Mouse (Mus musculus): ENCODE results near the gene Gm10663.

The Gm10663 gene

DNA sequence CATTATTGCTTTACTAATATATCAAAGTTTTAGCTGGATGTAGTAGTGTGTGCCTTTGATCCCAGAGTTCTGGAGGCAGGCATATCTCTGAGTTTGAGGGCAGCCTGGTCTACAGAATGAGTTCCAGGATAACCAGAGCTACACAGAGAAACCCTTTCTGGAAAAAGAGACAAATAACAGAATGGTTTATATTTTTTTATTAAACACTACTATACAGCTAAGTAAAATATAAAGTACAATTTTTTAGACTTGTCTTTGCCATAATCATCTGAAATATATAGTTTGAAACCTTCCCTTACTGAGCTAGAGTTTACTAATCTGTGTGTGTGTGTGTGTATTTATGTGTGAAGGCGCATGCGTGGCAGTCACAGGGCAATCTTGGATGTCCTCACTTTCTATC, at the start of gene Gm10663:
Gene Gm10663 (plus strand): TSS at position 301 of the 400 bp plus-strand sequence.
- in situ Hi-C loops (cut with MboI; ENCODE audit: unreplicated experiment in 2 of 2): no loop called here

DNA sequence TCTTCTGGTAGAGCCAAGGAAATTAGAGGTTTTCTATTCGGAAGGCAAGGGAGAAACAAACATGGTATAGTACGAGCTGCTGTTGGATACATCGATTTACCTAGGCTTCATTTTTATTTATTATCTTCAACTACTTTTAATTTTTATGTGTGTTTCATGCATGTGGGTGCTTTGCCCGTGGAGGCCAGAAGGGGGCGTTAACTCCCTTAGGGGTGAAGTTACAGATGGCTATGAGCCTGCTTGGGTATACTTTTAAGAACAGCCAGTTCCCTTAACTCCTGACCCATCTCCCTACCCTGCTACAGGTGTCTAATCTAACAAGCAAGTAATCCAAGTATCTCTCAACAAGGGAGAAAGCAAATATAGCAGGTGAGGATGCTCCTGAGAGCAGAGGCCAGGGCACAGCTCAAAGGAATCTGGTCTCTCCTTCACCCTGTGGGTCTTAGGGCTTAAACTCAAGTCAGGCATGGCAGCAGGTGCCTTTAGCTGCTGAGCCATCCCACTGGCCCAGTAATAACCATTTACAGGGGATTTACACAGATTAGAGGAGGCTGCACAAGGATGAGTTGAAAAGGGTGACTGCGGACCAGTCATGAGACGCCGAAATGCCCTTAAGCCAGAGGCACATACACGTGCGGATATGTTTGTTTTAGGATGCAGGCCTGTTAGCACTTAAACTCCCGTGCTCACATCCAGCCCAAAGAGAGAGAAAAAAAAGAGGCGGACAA, 45.7 kb upstream of the Gm10663 start:
- in situ Hi-C loops (cut with MboI; ENCODE audit: unreplicated experiment in 2 of 2): loop anchor here (5.0 kb wide), 1 partner anchor 1413 kb away; no protein-coding TSS in a partner anchor

DNA sequence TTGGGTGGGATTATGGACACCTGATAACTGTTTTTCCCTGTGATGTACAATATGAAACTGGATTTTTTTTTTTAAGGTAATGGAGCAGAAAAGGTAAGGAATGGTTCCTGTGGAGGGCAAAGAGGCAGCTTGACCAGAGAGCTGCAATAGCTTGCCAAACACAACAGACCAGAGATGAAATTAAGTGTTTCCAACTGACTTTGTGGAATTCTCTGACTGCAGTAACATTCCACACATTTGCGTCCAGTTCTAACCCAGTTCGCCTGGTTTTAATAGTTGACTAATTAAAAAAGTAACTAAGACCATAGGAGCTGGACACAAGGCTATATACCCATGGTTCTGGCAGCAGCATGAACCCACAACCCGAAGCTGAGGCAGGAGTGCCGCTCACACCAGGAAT, 45.1 kb upstream of the Gm10663 start:
- in situ Hi-C loops (cut with MboI; ENCODE audit: unreplicated experiment in 2 of 2): loop anchor here (5.0 kb wide), 1 partner anchor 1413 kb away; no protein-coding TSS in a partner anchor

DNA sequence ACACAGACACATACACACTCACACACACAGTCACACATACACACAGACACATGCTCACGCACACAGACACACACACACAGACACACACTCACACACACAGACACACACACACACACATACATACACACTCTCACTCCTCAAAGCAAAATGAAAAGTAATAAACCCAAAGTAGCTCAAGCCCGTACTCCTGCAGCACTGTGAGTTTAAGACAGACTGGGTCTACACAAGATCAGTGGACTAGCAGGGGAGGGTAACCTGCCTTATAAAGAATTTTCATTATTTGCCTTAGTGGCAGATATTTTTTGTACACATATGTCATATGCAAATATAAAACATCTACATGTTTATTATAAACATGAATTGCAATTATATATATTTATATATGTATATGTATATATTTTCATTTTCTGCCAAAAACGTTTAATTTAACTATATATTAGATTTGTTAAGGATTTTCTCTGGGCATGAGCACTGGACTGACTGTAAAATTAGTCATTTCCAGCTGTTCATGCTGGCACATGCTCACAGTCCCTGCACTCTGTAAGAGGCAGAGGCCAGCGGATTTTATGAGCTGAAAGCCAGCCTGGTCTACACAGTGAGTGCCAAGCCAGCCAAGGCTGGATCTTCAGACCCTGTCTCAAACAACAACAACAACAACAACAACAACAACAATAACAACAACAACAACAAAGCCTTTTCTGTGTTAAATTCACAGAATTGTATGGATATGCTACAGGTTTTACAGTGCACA, 43.9 kb upstream of the Gm10663 start:
- in situ Hi-C loops (cut with MboI; ENCODE audit: unreplicated experiment in 2 of 2): no loop called here

DNA sequence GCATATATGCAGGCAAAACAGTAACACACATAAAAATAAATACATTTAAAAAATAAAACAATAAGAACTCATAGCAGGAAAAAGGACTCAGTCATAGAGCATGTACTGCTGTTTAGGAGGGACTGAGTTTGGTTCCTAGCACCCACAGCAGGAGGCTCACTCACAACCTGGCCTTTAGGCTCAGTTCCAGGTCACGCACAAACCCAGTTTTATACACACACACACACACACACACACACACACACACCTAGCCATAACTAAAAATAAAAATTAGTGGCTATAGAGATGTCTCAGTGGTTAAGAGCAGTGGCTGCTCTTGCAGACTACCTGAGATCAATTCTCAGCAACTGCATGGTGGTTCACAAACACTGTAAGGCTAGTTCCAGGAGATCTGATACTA, 42.7 kb upstream of the Gm10663 start:
- in situ Hi-C loops (cut with MboI; ENCODE audit: unreplicated experiment in 2 of 2): no loop called here

DNA sequence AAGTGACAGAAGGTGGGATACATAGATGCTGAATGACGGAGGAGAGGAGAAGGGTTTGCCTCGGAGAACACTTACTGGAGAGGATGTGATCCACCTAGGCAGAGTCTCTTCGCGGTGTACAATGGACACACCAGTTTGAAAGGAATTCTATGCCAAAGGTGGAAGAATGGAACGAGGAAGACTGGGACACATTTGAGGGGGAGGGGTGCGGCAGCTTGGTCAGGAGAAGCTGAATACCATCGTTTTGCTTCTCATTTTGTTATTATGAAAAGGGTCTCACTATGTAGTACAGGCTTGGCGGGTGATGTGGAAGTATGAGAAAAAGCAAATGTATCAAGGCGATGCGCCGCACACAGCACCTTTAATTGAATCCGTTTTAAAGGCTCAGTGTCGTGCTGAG, 41.8 kb upstream of the Gm10663 start:
- in situ Hi-C loops (cut with MboI; ENCODE audit: unreplicated experiment in 2 of 2): no loop called here

DNA sequence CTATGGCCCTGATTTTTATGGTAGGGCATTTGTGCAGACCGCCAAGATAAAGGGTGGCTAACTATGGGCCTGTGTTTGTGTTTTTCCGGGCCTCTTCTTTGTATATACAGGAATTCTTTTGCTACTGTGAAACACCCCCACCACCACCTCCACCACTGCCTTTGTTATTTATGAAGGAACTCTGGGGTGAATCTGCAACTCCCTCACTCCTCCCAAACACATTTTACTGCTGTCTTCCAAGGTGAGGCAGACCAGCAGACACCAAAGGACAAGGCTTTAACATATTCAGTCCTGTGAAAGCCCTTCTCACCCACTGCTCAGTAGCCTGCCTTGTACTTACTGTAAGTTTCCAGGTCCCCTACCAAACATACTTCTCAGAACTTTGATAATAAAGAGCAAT, 40.7 kb upstream of the Gm10663 start:
- in situ Hi-C loops (cut with MboI; ENCODE audit: unreplicated experiment in 2 of 2): no loop called here

DNA sequence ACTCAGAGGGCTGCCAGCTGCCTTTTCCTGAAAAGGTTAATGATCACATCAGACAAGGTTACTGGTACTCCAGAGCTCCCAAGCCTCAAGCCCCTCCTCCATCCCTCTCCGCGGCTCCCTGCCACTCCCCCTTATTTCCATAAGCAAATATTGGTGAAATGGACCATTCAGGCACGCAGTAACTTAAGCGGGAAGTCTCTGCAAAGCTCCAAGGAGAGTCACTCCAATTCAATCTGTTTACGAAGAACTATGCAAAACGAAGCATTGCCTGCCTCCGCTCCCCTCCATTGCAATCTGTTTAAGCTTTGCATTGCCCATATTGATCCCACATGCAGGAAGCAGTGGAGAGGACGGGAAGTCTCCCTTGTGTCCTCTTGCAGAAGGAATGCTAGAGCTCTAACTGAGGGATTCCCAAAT, 37.7 kb upstream of the Gm10663 start, which contains the start of gene Apela:
Gene Apela (minus strand): TSS at position 220 of the 417 bp plus-strand sequence.
- in situ Hi-C loops (cut with MboI; ENCODE audit: unreplicated experiment in 2 of 2): no loop called here

DNA sequence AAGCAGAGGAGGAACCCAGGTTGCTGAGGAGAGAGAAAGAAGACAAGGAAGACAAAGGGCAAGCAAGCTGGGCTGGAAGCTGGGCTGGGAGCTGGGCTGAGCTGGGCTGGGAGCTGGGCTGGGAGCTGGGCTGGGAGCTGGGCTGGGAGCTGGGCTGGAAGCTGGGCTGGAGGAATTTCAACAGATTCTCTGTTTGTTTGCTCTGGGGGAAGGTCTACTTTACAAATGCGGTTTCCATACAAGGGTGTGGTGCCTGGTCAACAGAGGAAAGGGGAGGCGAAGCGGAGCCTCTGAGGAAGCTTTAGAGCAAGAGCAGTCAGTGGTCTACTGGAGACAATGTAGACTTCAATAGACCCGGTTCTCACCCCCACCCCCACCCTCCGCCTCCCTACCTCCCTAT, 28.3 kb upstream of the Gm10663 start:
- in situ Hi-C loops (cut with MboI; ENCODE audit: unreplicated experiment in 2 of 2): no loop called here

DNA sequence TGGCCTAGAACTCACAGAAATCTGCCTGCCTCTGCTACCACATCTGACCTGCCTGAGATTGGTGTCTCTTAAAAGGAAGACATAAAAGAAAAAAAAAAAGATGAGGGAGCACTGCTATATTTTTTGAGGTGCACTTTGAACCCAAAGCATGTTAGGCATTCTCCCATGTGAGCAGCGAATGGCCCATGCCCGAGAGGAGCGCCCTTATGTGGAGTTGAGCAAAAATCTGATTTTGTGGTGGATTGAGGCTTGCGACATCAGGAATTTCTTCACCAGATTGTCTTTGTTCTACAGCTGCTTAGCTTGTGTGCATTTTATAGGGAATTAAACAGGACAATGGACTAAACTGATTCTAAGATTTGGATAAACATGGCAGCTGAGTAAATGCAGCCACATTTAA, 27.6 kb upstream of the Gm10663 start:
- in situ Hi-C loops (cut with MboI; ENCODE audit: unreplicated experiment in 2 of 2): no loop called here

DNA sequence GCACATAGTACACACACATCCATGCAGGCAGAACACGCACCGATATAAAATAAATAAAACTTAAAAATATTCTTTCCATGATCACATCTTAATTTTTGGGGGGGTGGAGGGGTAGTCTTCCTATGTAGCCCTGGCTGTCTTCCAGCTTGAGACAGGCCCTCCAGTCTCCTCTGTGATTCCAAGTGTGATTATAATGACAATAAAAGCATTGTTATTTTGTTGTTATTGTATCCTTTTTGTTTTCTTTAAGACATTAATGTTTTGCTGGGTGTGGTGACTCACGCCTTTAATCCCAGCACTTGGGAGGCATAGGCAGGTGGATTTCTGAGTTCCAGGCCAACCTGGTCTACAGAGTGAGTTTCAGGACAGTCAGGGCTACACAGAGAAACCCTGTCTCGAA, 27.0 kb upstream of the Gm10663 start:
- in situ Hi-C loops (cut with MboI; ENCODE audit: unreplicated experiment in 2 of 2): no loop called here

DNA sequence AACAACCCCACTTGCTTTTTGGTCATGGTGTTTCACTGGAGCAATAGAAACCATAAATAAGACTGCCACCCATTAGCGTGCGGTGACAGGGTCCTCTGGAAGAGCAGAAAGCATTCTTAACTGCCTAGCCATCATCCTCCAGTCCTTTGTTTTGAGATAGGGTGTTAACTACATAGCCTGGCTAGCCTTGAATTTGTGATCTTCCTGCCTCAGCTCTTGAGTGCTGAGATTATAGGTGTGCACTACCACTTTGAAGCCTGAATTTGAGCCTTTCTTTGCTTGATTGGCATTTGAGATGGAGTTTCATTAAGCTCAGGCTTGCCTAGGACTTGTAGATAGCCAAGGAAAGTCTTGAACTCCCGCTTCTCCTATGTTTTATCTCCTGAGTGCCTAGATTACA, 21.3 kb upstream of the Gm10663 start:
- in situ Hi-C loops (cut with MboI; ENCODE audit: unreplicated experiment in 2 of 2): no loop called here

DNA sequence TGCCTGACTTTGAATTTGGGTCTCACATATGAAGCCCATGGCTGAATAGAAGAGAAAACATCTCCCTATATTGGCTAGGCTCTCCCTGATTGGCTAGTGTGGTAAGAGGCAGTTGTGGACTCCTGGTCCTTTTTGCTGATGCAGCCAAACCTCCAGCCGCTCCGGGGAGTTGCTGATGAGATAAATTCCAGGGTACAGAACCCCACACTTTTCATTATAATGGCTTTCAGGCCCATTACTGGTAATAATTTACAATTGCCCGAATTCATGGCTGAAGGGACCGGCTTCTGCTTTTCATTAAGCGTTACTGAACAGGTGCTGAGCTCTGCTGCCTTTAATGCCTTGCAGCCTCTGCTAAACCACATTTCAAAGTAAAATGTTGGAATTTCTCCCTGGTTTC, 20.9 kb upstream of the Gm10663 start:
- in situ Hi-C loops (cut with MboI; ENCODE audit: unreplicated experiment in 2 of 2): no loop called here

DNA sequence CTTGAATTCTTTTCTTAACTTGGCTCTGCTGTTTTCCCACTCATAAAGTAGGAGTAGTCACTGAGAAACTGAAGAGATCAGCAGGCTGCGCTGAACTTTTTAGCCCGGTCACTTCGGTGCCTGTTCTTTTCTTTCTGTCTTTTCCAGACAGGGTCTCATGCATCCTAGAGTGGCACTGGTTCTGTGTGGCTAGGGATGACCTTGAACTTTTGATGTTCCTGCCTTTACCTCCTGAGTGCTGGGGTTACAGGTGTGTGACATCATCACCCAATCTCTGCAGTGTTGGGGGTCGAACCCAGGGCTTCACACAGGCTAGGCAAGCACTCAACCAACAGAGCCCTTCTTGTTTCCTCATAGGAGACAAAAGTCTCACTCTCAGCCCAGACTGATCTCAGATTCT, 18.1 kb upstream of the Gm10663 start:
- in situ Hi-C loops (cut with MboI; ENCODE audit: unreplicated experiment in 2 of 2): no loop called here

DNA sequence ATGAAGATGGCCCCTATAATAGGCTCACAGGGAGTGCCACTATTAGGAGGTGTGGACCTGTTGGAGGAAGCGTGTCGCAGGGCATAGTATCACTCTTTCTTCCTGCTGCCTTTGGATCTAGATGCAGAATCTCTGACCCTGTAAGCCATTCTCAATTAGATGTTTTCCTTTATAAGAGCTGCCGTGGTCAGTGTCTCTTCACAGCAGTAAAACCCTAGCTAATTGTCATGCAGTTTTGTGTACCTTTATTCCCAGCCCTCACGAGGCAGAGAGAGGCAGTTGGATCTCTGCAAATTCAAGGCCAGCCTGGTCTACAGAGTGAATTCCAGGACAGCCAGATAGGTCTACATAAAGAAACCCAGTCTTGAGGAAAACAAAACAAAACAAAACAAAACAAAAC, 12.6 kb upstream of the Gm10663 start:
- in situ Hi-C loops (cut with MboI; ENCODE audit: unreplicated experiment in 2 of 2): no loop called here

DNA sequence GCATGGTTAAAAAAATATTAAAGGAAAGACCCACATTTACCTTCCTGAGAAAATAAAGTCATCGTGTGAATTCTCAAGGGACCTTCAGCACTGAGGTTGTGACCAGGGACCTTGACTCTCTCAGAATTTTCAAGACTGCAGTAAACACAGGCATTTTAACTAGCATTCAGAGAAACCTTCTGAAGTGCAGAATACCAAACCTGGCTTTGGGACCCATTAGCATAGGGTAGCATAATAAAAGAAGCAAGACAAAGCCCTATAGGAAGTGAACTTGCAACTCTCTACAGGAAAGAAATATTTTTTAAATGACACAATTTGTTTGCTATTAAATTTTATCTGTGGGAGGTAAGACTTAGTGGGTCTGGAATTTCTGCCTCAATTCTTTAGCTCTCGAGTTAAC, 10.8 kb upstream of the Gm10663 start:
- in situ Hi-C loops (cut with MboI; ENCODE audit: unreplicated experiment in 2 of 2): no loop called here

DNA sequence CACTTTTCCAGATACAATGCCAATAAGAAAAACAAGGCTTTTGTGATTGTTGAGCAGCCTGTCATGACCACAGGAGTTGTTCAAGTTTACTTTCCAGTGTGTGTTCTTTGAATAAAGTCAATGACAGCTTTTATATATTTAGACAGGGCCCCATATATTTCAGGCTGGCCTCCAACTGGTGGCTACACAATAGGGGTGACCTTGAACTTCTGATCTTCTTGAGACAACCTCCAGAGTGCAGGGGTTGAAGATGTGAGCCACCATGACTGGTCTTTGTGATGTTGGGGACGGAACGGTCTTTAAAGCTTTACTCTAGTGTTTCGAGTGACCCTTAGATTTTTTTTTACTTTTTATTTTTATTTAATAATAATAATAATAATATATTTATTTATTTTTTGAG, 9.2 kb upstream of the Gm10663 start:
- in situ Hi-C loops (cut with MboI; ENCODE audit: unreplicated experiment in 2 of 2): no loop called here

DNA sequence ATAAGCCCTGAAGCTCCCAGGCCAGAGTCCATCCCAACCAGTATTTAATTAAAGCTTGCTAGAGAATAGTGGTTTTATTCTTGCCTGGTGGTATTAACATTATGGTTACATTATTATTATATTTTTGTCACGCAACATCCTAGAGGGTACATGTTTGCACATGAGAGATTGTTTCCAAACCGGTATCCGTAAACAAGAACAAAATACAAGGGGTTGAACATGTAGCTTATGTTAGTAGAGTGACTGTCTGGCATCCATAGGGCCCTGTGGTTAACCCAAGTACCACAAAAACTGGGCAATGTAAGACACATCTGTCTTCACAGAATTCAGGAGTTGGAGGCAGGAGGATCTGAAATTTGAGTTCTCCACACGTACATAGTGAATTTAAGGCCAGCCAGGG, 7.8 kb upstream of the Gm10663 start:
- in situ Hi-C loops (cut with MboI; ENCODE audit: unreplicated experiment in 2 of 2): no loop called here

DNA sequence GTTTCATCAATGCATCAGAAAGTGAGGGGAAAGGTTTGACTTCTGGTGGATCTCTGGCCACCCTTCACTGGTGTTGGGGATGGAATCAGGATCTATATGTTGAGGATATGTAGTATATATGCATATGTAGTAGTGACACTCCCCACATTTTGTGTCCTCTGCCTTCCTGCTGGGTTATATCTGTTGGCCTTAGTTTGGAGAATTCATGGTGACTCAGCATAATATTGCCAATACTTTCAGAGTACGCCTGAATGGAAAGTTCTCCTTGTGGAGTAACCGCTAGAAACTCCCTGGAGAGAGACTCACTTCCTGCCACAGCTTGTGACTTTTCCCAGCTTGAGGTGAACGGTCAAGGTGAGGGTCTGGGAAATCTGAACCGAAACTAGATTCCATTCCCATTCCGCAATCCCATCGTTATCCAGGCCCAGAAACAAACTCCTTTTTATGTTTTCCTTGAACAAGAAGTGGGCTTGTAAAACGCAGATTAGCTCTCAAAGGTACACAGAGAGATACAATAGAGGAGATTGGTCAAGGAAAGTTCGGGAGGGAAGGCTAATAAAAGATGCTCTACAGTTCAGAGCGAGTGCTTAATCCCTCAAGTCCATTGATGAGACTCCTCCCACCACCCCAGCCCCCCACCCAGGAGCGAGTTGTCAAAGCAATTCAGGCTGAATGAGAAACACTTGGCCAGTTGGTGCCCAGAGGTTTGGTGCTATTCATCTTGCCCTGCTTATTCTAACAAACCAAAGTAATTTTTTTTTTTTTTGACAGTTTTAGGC, 7.0 kb upstream of the Gm10663 start:
- in situ Hi-C loops (cut with MboI; ENCODE audit: unreplicated experiment in 2 of 2): no loop called here

DNA sequence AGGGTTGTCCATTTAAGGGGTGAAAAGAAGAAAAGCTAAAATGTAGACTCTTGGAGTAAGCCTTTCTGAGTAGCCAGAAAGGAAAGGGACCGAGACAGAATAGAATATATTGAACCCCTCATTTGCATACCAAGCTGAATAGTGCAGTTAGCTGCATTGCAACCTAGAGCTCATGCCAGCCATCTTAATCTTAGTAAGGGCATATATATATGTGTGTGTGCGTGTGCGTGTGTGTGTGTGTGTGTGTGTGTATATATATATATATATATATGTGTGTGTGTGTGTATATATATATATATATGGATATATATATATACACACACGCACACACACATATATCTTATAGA, 6.4 kb upstream of the Gm10663 start:
- in situ Hi-C loops (cut with MboI; ENCODE audit: unreplicated experiment in 2 of 2): no loop called here

DNA sequence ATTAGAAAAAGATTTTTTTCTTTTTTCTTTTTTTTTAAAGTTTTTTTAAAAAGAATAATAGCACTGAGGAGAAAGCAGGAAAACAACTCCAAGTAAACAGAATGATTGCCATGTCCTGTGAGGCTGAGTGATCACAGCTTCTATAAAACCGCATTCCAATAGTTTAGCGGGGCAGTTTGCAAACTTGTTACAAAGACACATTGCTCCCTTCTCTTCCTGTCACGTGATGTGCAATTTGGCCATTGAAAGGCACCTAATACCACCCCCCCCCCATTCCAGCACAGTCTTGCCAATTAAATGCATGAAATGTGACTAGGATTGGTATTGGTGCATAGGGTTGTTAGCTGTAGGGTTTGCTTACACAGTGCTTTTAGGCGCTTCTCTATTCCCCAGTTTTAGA, 3.8 kb upstream of the Gm10663 start:
- in situ Hi-C loops (cut with MboI; ENCODE audit: unreplicated experiment in 2 of 2): no loop called here

Data from v-Abl transformed pro-B cells (cell line).